In the genomic region with DNA sequence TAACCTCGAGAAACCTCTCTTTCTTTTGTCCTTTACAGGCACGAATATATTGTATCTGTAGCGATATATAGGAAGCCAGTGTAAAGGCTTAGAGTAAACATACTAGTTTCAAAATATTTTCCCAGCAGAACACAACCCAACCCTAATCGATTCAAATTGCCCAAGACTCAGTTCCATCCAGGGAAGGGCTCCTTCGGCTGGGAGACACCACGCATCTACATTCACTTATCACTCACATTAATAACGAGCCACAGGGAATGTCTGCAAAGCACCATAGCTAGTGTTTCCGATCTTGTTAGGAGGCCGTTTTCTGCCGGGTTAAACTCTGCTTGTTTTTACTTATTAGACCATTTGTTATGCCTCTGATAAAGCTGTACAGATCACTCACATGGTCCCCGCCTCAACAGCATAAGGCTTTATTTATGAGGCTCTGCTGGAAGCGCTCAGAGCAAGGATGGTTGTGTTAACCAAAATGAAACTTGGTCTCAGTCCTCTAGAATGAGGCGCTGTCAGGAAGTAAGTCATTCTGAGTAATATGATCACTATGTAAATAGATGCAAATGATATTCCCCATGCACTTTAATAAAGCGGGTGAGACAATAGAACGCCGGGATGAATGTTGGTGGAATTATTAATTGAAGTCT, we compare ENCODE assay signal across 12 mouse cellular contexts.
DNase-seq lines count a peak whose midpoint lies in the region; ATAC-seq lines count a peak whose summit lies in the region.
"Had no signal": no experiment of that assay in that cellular context is flagged by ENCODE, and none has a peak within 500 bp of the region (broad histone marks: within the 10 kb centered on the region; RNA-seq: fewer than 3 reads in every experiment).

No protein-coding gene starts in this region.

- H3K4me1 ChIP-seq in kidney, embryonic 14.5 days (ENCODE audit: control insufficient read depth, insufficient read depth, low read length), result no peaks in the 10 kb centered on the region
- H3K4me1 ChIP-seq in embryonic facial prominence, embryonic 15.5 days, result no peaks in the 10 kb centered on the region
- H3K4me1 ChIP-seq: liver, embryonic 15.5 days had no signal

- H3K27me3 ChIP-seq in kidney, embryonic 14.5 days (ENCODE audit: control insufficient read depth, insufficient read depth, low read length), result no peaks in the 10 kb centered on the region
- no peaks in the 10 kb centered on the region for H3K27me3 ChIP-seq in embryonic facial prominence, embryonic 15.5 days
- H3K27me3 ChIP-seq: liver, embryonic 15.5 days had no signal

- H3K9ac ChIP-seq in kidney, embryonic 14.5 days (ENCODE audit: low read depth, low read length), result no peak overlapping the region
- no peak overlapping the region for H3K9ac ChIP-seq in embryonic facial prominence, embryonic 15.5 days
- H3K9ac ChIP-seq: liver, embryonic 15.5 days had no signal

- peak overlapping the region; percentile 15; the same call in 1 of the 2 replicates for H3K4me2 ChIP-seq in kidney, embryonic 14.5 days (replicated peaks; ENCODE audit: low read depth, low read length)
- H3K4me2 ChIP-seq in embryonic facial prominence, embryonic 15.5 days (replicated peaks), result peak overlapping the region; percentile 8; the same call in 1 of the 2 replicates
- H3K4me2 ChIP-seq: liver, embryonic 15.5 days had no signal

- ATAC-seq in kidney, embryonic 14.5 days (ENCODE audit: low FRiP score, low TSS enrichment), result no peak
- ATAC-seq in embryonic facial prominence, embryonic 15.5 days (ENCODE audit: insufficient number of reproducible peaks, low FRiP score, low TSS enrichment, low read depth), result no peak

- H3K9me3 ChIP-seq in kidney, embryonic 14.5 days (ENCODE audit: control insufficient read depth, low read length), result no peaks in the 10 kb centered on the region
- H3K9me3 ChIP-seq in embryonic facial prominence, embryonic 15.5 days (replicated peaks), result no peaks in the 10 kb centered on the region
- H3K9me3 ChIP-seq: liver, embryonic 15.5 days had no signal

- DNase-seq in kidney, adult 8-10 months, result no peak
- DNase-seq in MN1 (ENCODE audit: low spot score), result peak; percentile 34
- peak; percentile 17 to 19 for DNase-seq in layer of hippocampus, postnatal 14 days (ENCODE audit: low spot score in 2 of 2)
- DNase-seq in urinary bladder, postnatal 25 days (ENCODE audit: low spot score), result no peak
- DNase-seq in thymus, adult 18-20 months, result no peak
- DNase-seq in gastrocnemius, adult 18-20 months (ENCODE audit: low spot score), result no peak
- DNase-seq: heart, adult 2 months; kidney, postnatal 14 days had no signal

- no peak overlapping the region for H3K4me3 ChIP-seq in kidney, embryonic 14.5 days (ENCODE audit: low read length)
- peak overlapping the region; percentile 10; the same call in 1 of the 2 replicates for H3K4me3 ChIP-seq in embryonic facial prominence, embryonic 15.5 days (replicated peaks)
- H3K4me3 ChIP-seq: erythroblast, embryonic 14.5 days; heart, adult 2 months; liver, embryonic 15.5 days had no signal

- H3K27ac ChIP-seq in kidney, embryonic 14.5 days (ENCODE audit: low read depth, low read length), result no peak overlapping the region
- H3K27ac ChIP-seq in embryonic facial prominence, embryonic 15.5 days (replicated peaks), result no peak overlapping the region
- H3K27ac ChIP-seq: heart, adult 2 months; liver, embryonic 15.5 days had no signal

- H3K36me3 ChIP-seq in kidney, embryonic 14.5 days (ENCODE audit: control insufficient read depth, insufficient read depth, low read length), result no peaks in the 10 kb centered on the region
- H3K36me3 ChIP-seq in embryonic facial prominence, embryonic 15.5 days, result no peaks in the 10 kb centered on the region
- H3K36me3 ChIP-seq: liver, embryonic 15.5 days had no signal

- WGBS in kidney, embryonic 14.5 days, result 62% methylated on average over 16 of the region's 16 CpGs
- 56% methylated on average over 16 of the region's 16 CpGs for WGBS in embryonic facial prominence, embryonic 15.5 days

Comparison
In these comparisons a context has a peak if more than half of its experiments do, and no peak if none do; other contexts are left out.
1. DNase-seq: peak in MN1 (single experiment) and layer of hippocampus, postnatal 14 days (2 of 2); none in kidney, adult 8-10 months (0 of 2), urinary bladder, postnatal 25 days (single experiment), thymus, adult 18-20 months (0 of 2) and gastrocnemius, adult 18-20 months (single experiment).